In genomic region chr4:135912835-135913234, GRCm38 (mm10) we compare ENCODE assay signal across 10 mouse cellular contexts. TPM values are rescaled to one million over a fixed set of nuclear protein-coding genes. Genes with fewer than 3 reads are reported as not detected.
A peak's percentile ranks its signal among the peaks of the same experiment; 100 is the strongest.
DNase-seq lines count a peak whose midpoint lies in the region; ATAC-seq lines count a peak whose summit lies in the region.
"Had no signal": no experiment of that assay in that cellular context is flagged by ENCODE, and none has a peak within 500 bp of the region (broad histone marks: within the 10 kb centered on the region; RNA-seq: fewer than 3 reads in every experiment).

No protein-coding gene starts in this region.

- H3K27ac ChIP-seq in embryonic facial prominence, embryonic 14.5 days (replicated peaks; ENCODE audit: low read depth, low read length) = no peak overlapping the region
- H3K27ac ChIP-seq in limb, embryonic 13.5 days = peak overlapping the region; percentile 55; the same call in 1 of the 2 replicates
- H3K27ac ChIP-seq in midbrain, embryonic 16.5 days (ENCODE audit: low read length) = peak overlapping the region; percentile 45
- H3K27ac ChIP-seq: macrophage had no signal

- intact Hi-C loops in gastrocnemius, postnatal 14 days (cut with DNase I; ENCODE audit: low total_unique reads) = no loop called here
- intact Hi-C loops in heart, postnatal 25 days (cut with DNase I) = no loop called here

- H3K9me3 ChIP-seq in embryonic facial prominence, embryonic 14.5 days (ENCODE audit: control insufficient read depth, low read length) = no peaks in the 10 kb centered on the region
- H3K9me3 ChIP-seq in limb, embryonic 13.5 days = no peaks in the 10 kb centered on the region
- no peaks in the 10 kb centered on the region for H3K9me3 ChIP-seq in midbrain, embryonic 16.5 days (replicated peaks; ENCODE audit: control insufficient read depth, low read length, poor library complexity, severe bottlenecking)

- ATAC-seq in embryonic facial prominence, embryonic 14.5 days (ENCODE audit: low read depth) = peak; percentile 78
- no peak for ATAC-seq in limb, embryonic 13.5 days (ENCODE audit: low FRiP score, low read depth)
- ATAC-seq in midbrain, embryonic 16.5 days = 0 out of 2 replicates have a peak, but pooled peaks have one; percentile 66

- no peak overlapping the region for H3K4me3 ChIP-seq in embryonic facial prominence, embryonic 14.5 days (ENCODE audit: low read depth, low read length)
- H3K4me3 ChIP-seq in limb, embryonic 13.5 days = no peak overlapping the region
- H3K4me3 ChIP-seq in midbrain, embryonic 16.5 days (ENCODE audit: low read depth, low read length) = no peak overlapping the region

- no peaks in the 10 kb centered on the region for H3K4me1 ChIP-seq in embryonic facial prominence, embryonic 14.5 days (ENCODE audit: control insufficient read depth, insufficient read depth, low read length)
- peaks cover 10% of the 10 kb centered on the region for H3K4me1 ChIP-seq in limb, embryonic 13.5 days
- 0 out of 2 replicates have a peak, but pooled peaks cover 2% of the 10 kb centered on the region for H3K4me1 ChIP-seq in midbrain, embryonic 16.5 days (ENCODE audit: control insufficient read depth, insufficient read depth, low read length)

- H3K27me3 ChIP-seq in embryonic facial prominence, embryonic 14.5 days (replicated peaks; ENCODE audit: control insufficient read depth, insufficient read depth, low read length) = no peaks in the 10 kb centered on the region
- H3K27me3 ChIP-seq in limb, embryonic 13.5 days = no peaks in the 10 kb centered on the region
- H3K27me3 ChIP-seq in midbrain, embryonic 16.5 days (ENCODE audit: control insufficient read depth, insufficient read depth, low read depth, low read length) = no peaks in the 10 kb centered on the region

- H3K9ac ChIP-seq in embryonic facial prominence, embryonic 14.5 days (ENCODE audit: low read depth, low read length) = no peak overlapping the region
- H3K9ac ChIP-seq in limb, embryonic 13.5 days = peak overlapping the region; percentile 35; the same call in 1 of the 2 replicates
- H3K9ac ChIP-seq in midbrain, embryonic 16.5 days (ENCODE audit: low read depth, low read length) = peak overlapping the region; percentile 21; the same call in 1 of the 2 replicates

- peak; percentile 19 to 39 for DNase-seq in cerebellum, postnatal 25 days
- no peak for DNase-seq in cerebellum, adult 8-10 months
- peak; percentile 51 for DNase-seq in embryonic facial prominence, embryonic 14.5 days (ENCODE audit: low spot score)
- DNase-seq in urinary bladder, postnatal 10 days (ENCODE audit: low spot score) = no peak
- no peak for DNase-seq in gastrocnemius, postnatal 14 days
- no peak for DNase-seq in heart, postnatal 25 days (ENCODE audit: low spot score)
- DNase-seq: heart, adult 18-20 months had no signal

- no peaks in the 10 kb centered on the region for H3K36me3 ChIP-seq in embryonic facial prominence, embryonic 14.5 days (ENCODE audit: control insufficient read depth, insufficient read depth, low read length)
- no peaks in the 10 kb centered on the region for H3K36me3 ChIP-seq in limb, embryonic 13.5 days
- no peaks in the 10 kb centered on the region for H3K36me3 ChIP-seq in midbrain, embryonic 16.5 days (ENCODE audit: control insufficient read depth, insufficient read depth, low read length)

- 34% methylated on average over 3 of the region's 3 CpGs for WGBS in embryonic facial prominence, embryonic 14.5 days
- WGBS in limb, embryonic 13.5 days = 17% methylated on average over 3 of the region's 3 CpGs
- 24% methylated on average over 2 of the region's 3 CpGs for WGBS in midbrain, embryonic 16.5 days

- no peak overlapping the region for H3K4me2 ChIP-seq in embryonic facial prominence, embryonic 14.5 days (ENCODE audit: low read depth, low read length)
- no peak overlapping the region for H3K4me2 ChIP-seq in limb, embryonic 13.5 days (replicated peaks)
- H3K4me2 ChIP-seq in midbrain, embryonic 16.5 days (ENCODE audit: low read length) = no peak overlapping the region

RNA-seq across cellular contexts. Expression of gene Fuca1, which starts 7.7 kb away (rescaled TPM):
- 70.2 and 79.5 TPM in 2 replicates for polyA plus RNA-seq in embryonic facial prominence, embryonic 14.5 days (2014; fragmentation: Nextera tagmentation; extraction: Ambion mirVana)
- 69.0 and 73.8 TPM in 2 replicates for polyA plus RNA-seq in limb, embryonic 13.5 days (2015; fragmentation: Nextera tagmentation; extraction: Ambion mirVana)
- polyA plus RNA-seq in midbrain, embryonic 16.5 days (2015; fragmentation: Nextera tagmentation; extraction: Ambion mirVana) = 66.0 and 70.1 TPM in 2 replicates
- total RNA-seq in gastrocnemius, postnatal 14 days (2021) = 10 to 100 TPM; 20.6 to 27.8 TPM
- 10 to 100 TPM; 27.4 to 29.0 TPM for total RNA-seq in heart, postnatal 25 days (2021)

RNA-seq across cellular contexts. Expression of gene Cnr2, which starts 17.6 kb away (rescaled TPM):
- polyA plus RNA-seq in embryonic facial prominence, embryonic 14.5 days (2014; fragmentation: Nextera tagmentation; extraction: Ambion mirVana) = 0.69 and 1.1 TPM in 2 replicates
- 0.32 and 0.51 TPM in 2 replicates for polyA plus RNA-seq in limb, embryonic 13.5 days (2015; fragmentation: Nextera tagmentation; extraction: Ambion mirVana)
- 0.06 and 0.14 TPM in 2 replicates for polyA plus RNA-seq in midbrain, embryonic 16.5 days (2015; fragmentation: Nextera tagmentation; extraction: Ambion mirVana)
- total RNA-seq in gastrocnemius, postnatal 14 days (2021) = under 1 TPM; 0.47 to 0.60 TPM
- total RNA-seq in heart, postnatal 25 days (2021) = under 1 TPM; 0.34 to 0.36 TPM

RNA-seq across cellular contexts. Expression of gene Hmgcl, which starts 33.4 kb away (rescaled TPM):
- polyA plus RNA-seq in embryonic facial prominence, embryonic 14.5 days (2014; fragmentation: Nextera tagmentation; extraction: Ambion mirVana) = 81.7 and 89.4 TPM in 2 replicates
- polyA plus RNA-seq in limb, embryonic 13.5 days (2015; fragmentation: Nextera tagmentation; extraction: Ambion mirVana) = 89.8 and 93.5 TPM in 2 replicates
- 59.3 and 68.6 TPM in 2 replicates for polyA plus RNA-seq in midbrain, embryonic 16.5 days (2015; fragmentation: Nextera tagmentation; extraction: Ambion mirVana)
- 10 to 100 TPM; 47.2 to 56.6 TPM for total RNA-seq in gastrocnemius, postnatal 14 days (2021)
- 10 to 100 TPM; 71.5 to 74.8 TPM for total RNA-seq in heart, postnatal 25 days (2021)

RNA-seq across cellular contexts. Expression of gene Pnrc2, which starts 39.2 kb away (rescaled TPM):
- 158 and 162 TPM in 2 replicates for polyA plus RNA-seq in embryonic facial prominence, embryonic 14.5 days (2014; fragmentation: Nextera tagmentation; extraction: Ambion mirVana)
- polyA plus RNA-seq in limb, embryonic 13.5 days (2015; fragmentation: Nextera tagmentation; extraction: Ambion mirVana) = 192 and 195 TPM in 2 replicates
- 94.2 and 97.5 TPM in 2 replicates for polyA plus RNA-seq in midbrain, embryonic 16.5 days (2015; fragmentation: Nextera tagmentation; extraction: Ambion mirVana)
- total RNA-seq in gastrocnemius, postnatal 14 days (2021) = 10 to 100 TPM; 44.3 to 59.3 TPM
- total RNA-seq in heart, postnatal 25 days (2021) = 10 to 100 TPM; 57.7 to 67.0 TPM

RNA-seq across cellular contexts. Expression of gene Gale, which starts 50.7 kb away (rescaled TPM):
- 50.5 and 56.1 TPM in 2 replicates for polyA plus RNA-seq in embryonic facial prominence, embryonic 14.5 days (2014; fragmentation: Nextera tagmentation; extraction: Ambion mirVana)
- 49.1 and 51.9 TPM in 2 replicates for polyA plus RNA-seq in limb, embryonic 13.5 days (2015; fragmentation: Nextera tagmentation; extraction: Ambion mirVana)
- polyA plus RNA-seq in midbrain, embryonic 16.5 days (2015; fragmentation: Nextera tagmentation; extraction: Ambion mirVana) = 41.2 and 47.7 TPM in 2 replicates
- total RNA-seq in gastrocnemius, postnatal 14 days (2021) = 1 to 10 TPM; 1.2 to 2.1 TPM
- 1 to 10 TPM; 1.8 to 2.5 TPM for total RNA-seq in heart, postnatal 25 days (2021)

Comparison
In these comparisons a context has a peak if more than half of its experiments do, and no peak if none do; other contexts are left out.
1. DNase-seq: peak in cerebellum, postnatal 25 days (2 of 2) and embryonic facial prominence, embryonic 14.5 days (single experiment); none in cerebellum, adult 8-10 months (single experiment), urinary bladder, postnatal 10 days (single experiment), gastrocnemius, postnatal 14 days (single experiment) and heart, postnatal 25 days (single experiment).